Mouse (Mus musculus) myocyte (in vitro differentiated cells): Measurements from ENCODE around the gene Atp8b4. TPM values are rescaled to one million over a fixed set of nuclear protein-coding genes. Genes with fewer than 3 reads are reported as not detected.
A peak's percentile ranks its signal among the peaks of the same experiment; 100 is the strongest.

Experiments
- H3K27me3 ChIP-seq: one replicate; pipeline ENCODE4 v1.6.1; 2011; ENCODE audit not compliant: control insufficient read depth, insufficient read depth, insufficient read length
- H3K36me3 ChIP-seq: one replicate; pipeline ENCODE4 v1.6.1; 2011; ENCODE audit not compliant: control insufficient read depth, insufficient read depth
- H3K4me2 ChIP-seq: one replicate; pipeline ENCODE4 v1.6.1; 2011; ENCODE audit warnings: low read depth, control low read depth
- H3K4me3 ChIP-seq: one replicate; pipeline ENCODE4 v1.5.1; 2011; ENCODE audit warnings: mild to moderate bottlenecking, control low read depth, moderate library complexity
- H3K79me2 ChIP-seq: one replicate; pipeline ENCODE4 v1.6.1; 2011; ENCODE audit not compliant: control insufficient read depth, insufficient read depth
- H3ac ChIP-seq: one replicate; pipeline ENCODE4 v1.6.1; 2011; ENCODE audit not compliant: control insufficient read depth, insufficient read length
- CEBPB ChIP-seq: IDR thresholded peaks from 2 replicates; pipeline ENCODE4 v1.6.1; 2011; ENCODE audit warnings: mild to moderate bottlenecking, moderate library complexity; ENCODE audit not compliant: poor library complexity, insufficient read depth, severe bottlenecking
- E2F4 ChIP-seq: IDR thresholded peaks from one replicate; pipeline ENCODE4 v1.6.1; 2011; ENCODE audit warnings: mild to moderate bottlenecking, control low read depth, moderate library complexity; ENCODE audit not compliant: insufficient read depth
- MAX ChIP-seq: IDR thresholded peaks from one replicate; pipeline ENCODE4 v1.6.1; 2011; ENCODE audit warnings: low read depth, mild to moderate bottlenecking, control low read depth
- MYOD1 ChIP-seq, 3 experiments: IDR thresholded peaks; one replicate each; pipeline ENCODE4 v1.6.1; 2011; ENCODE audit warnings: control low read depth in 2 of 3, low read depth in 2 of 3, mild to moderate bottlenecking in 2 of 3, moderate library complexity in 1 of 3; ENCODE audit not compliant: insufficient read length in 2 of 3, control insufficient read depth in 1 of 3
- MYOG ChIP-seq, 3 experiments: IDR thresholded peaks; one replicate each; pipeline ENCODE4 v1.6.1; 2011; ENCODE audit warnings: control low read depth in 2 of 3, low read depth in 2 of 3, mild to moderate bottlenecking in 2 of 3; ENCODE audit not compliant: insufficient read length in 2 of 3, control insufficient read depth in 1 of 3, insufficient read depth in 1 of 3
- POLR2A ChIP-seq: IDR thresholded peaks from one replicate; pipeline ENCODE4 v1.6.1; 2011; ENCODE audit warnings: low read depth, mild to moderate bottlenecking, control low read depth, moderate library complexity; ENCODE audit not compliant: insufficient read length
- POLR2AphosphoS2 ChIP-seq: IDR thresholded peaks from one replicate; pipeline ENCODE4 v1.6.1; 2011; ENCODE audit warnings: low read depth, control low read depth; ENCODE audit not compliant: insufficient read length
- REST ChIP-seq: IDR thresholded peaks from one replicate; pipeline ENCODE4 v1.6.1; 2011; ENCODE audit warnings: mild to moderate bottlenecking, control low read depth, moderate library complexity; ENCODE audit not compliant: insufficient read depth, insufficient read length
- SRF ChIP-seq: IDR thresholded peaks from one replicate; pipeline ENCODE4 v1.6.1; 2011; ENCODE audit warnings: low read depth; ENCODE audit not compliant: control insufficient read depth, insufficient read length
- TCF12 ChIP-seq: IDR thresholded peaks from one replicate; pipeline ENCODE4 v1.6.1; 2011; ENCODE audit warnings: mild to moderate bottlenecking, control low read depth; ENCODE audit not compliant: poor library complexity, insufficient read depth, severe bottlenecking
- TCF3 ChIP-seq: IDR thresholded peaks from one replicate; pipeline ENCODE4 v1.6.1; 2011; ENCODE audit warnings: low read depth, control low read depth; ENCODE audit not compliant: insufficient read length
- USF1 ChIP-seq: IDR thresholded peaks from one replicate; pipeline ENCODE4 v1.6.1; 2011; ENCODE audit warnings: low read depth, mild to moderate bottlenecking, control low read depth, moderate library complexity
- polyA plus RNA-seq: library from polyadenylated mRNA; unstranded; fragments of >200 nt; fragmentation: generic; extraction: Trizol; gene quantifications from one replicate; pipeline ENCODE4 v1.2.1, GENCODE M21; 2012; ENCODE audit warnings: missing spikeins

Gene Atp8b4
- 0.01 TPM for polyA plus RNA-seq

DNA sequence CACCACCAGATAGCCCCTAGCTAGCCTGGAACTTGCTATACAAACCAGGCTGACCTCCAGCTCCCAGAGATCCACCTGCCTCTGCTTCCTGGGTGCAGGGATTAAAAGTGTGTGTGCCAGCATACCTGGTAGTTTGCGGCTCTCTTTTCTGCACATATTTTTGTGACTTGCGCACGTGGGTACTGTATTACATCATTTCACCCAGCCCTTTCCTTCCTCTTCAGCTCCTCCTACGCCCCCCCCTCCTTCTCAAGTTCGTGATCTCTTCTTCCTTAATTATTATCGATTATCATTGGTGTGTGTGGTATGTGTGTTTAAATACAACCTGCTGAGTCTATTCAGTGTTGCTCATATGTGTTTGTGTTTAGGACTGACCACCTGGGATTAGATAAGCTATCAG is at the start of gene Atp8b4:
Atp8b4 (minus strand) TSS at position 154 of the 400 bp plus-strand sequence.
- H3ac ChIP-seq: no peak within 1 kb of the TSS
- H3K36me3 ChIP-seq: no peaks in the 10 kb centered on the region
- H3K79me2 ChIP-seq: no peaks in the 10 kb centered on the region
- TF ChIP-seq TCF3 (no peak), E2F4 (no peak), USF1 (no peak), REST (no peak), POLR2AphosphoS2 (no peak)
- H3K27me3 ChIP-seq: no peaks in the 10 kb centered on the region
- no peak within 1 kb of the TSS for H3K4me3 ChIP-seq
- peak within 1 kb of the TSS; percentile 10 for H3K4me2 ChIP-seq

DNA sequence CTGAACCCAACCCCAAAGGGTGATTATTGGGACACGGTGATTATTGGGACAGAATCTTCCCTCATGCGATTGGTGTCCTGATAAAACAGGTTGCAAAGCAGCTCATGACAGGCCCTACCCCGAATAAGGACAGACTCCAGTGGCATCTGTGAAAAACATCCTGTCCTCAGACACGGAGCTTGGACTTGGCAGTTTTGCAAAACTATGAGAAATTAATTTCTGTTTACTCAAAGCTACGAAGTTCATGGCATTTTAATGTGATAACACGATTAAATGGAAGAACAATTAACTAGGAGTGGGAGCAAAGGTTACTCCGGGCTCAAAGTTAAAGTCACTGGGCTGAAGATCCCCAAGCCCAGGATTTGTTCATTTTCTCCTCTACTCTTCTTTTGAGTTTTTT is 49.2 kb upstream of the Atp8b4 start:
- Histone ChIP-seq H3K27me3 (peaks cover 17% of the 10 kb centered on the region), H3K79me2 (no peaks in the 10 kb centered on the region), H3K4me3 (no peak overlapping the region), H3K4me2 (no peak overlapping the region), H3K36me3 (no peaks in the 10 kb centered on the region), H3ac (no peak overlapping the region)
- TF ChIP-seq SRF: no peak
- no peak for TF ChIP-seq MYOG (IDR thresholded peaks at IDR 0.05; ENCODE audit: control insufficient read depth in 1 of 3, insufficient read depth in 1 of 3, insufficient read length in 2 of 3, low read depth in 2 of 3)
- TF ChIP-seq POLR2A: no peak
- no peak for TF ChIP-seq REST
- no peak for TF ChIP-seq TCF12
- TF ChIP-seq E2F4: no peak
- no peak for TF ChIP-seq MYOD1 (IDR thresholded peaks at IDR 0.05; ENCODE audit: control insufficient read depth in 1 of 3, insufficient read length in 2 of 3, low read depth in 2 of 3)
- no peak for TF ChIP-seq USF1
- no peak for TF ChIP-seq CEBPB
- TF ChIP-seq TCF3: no peak
- TF ChIP-seq POLR2AphosphoS2: no peak
- no peak for TF ChIP-seq MAX

GRCm38 (mm10) chr2:126546392-126546791 is 45.9 kb upstream of the Atp8b4 start:
- H3ac ChIP-seq: no peak overlapping the region
- H3K79me2 ChIP-seq: no peaks in the 10 kb centered on the region
- TF ChIP-seq USF1 (no peak), REST (no peak), CEBPB (no peak), SRF (no peak), E2F4 (no peak), MYOG (IDR thresholded peaks at IDR 0.05; ENCODE audit: control insufficient read depth in 1 of 3, insufficient read depth in 1 of 3, insufficient read length in 2 of 3, low read depth in 2 of 3) (no peak), MYOD1 (IDR thresholded peaks at IDR 0.05; ENCODE audit: control insufficient read depth in 1 of 3, insufficient read length in 2 of 3, low read depth in 2 of 3) (no peak), MAX (no peak), TCF3 (no peak), POLR2AphosphoS2 (no peak), POLR2A (no peak), TCF12 (no peak)
- H3K27me3 ChIP-seq: peaks cover 4% of the 10 kb centered on the region
- H3K4me3 ChIP-seq: no peak overlapping the region
- no peaks in the 10 kb centered on the region for H3K36me3 ChIP-seq
- H3K4me2 ChIP-seq: no peak overlapping the region

DNA sequence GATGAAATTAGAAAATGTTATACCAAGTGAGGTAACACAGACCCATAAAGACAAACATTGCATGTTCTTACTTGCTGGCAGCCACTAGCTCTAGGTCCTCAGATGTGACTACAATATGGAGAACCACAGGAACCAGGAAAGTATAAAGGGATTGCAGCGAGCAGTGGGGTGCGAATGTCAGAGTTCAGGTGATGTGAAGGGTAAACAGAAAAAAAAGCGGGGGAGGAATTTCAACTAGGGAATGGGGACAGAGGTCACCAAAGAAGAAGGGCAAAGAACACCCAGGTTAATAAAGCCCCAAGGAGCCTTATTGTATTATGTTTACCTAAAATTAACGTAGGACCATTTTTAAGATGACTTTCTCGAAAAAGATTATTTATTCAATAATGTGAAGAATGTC is 44.8 kb upstream of the Atp8b4 start:
- Histone ChIP-seq H3K36me3 (no peaks in the 10 kb centered on the region), H3K79me2 (no peaks in the 10 kb centered on the region), H3K4me2 (no peak overlapping the region), H3K4me3 (no peak overlapping the region), H3ac (no peak overlapping the region), H3K27me3 (no peaks in the 10 kb centered on the region)
- TF ChIP-seq TCF12 (no peak), POLR2AphosphoS2 (no peak), USF1 (no peak), MAX (no peak), CEBPB (no peak), MYOD1 (IDR thresholded peaks at IDR 0.05; ENCODE audit: control insufficient read depth in 1 of 3, insufficient read length in 2 of 3, low read depth in 2 of 3) (no peak), E2F4 (no peak), TCF3 (no peak), SRF (no peak), REST (no peak), MYOG (IDR thresholded peaks at IDR 0.05; ENCODE audit: control insufficient read depth in 1 of 3, insufficient read depth in 1 of 3, insufficient read length in 2 of 3, low read depth in 2 of 3) (no peak)

- no peak overlapping the region for H3K4me2 ChIP-seq
- H3ac ChIP-seq: no peak overlapping the region
- H3K79me2 ChIP-seq: no peaks in the 10 kb centered on the region
- H3K4me3 ChIP-seq: no peak overlapping the region
- no peaks in the 10 kb centered on the region for H3K36me3 ChIP-seq
- H3K27me3 ChIP-seq: no peaks in the 10 kb centered on the region
- TF ChIP-seq E2F4: no peak
- TF ChIP-seq REST: no peak
- no peak for TF ChIP-seq MAX
- no peak for TF ChIP-seq TCF12
- TF ChIP-seq USF1: no peak
- no peak for TF ChIP-seq POLR2AphosphoS2
- TF ChIP-seq SRF: no peak
- TF ChIP-seq MYOD1 (IDR thresholded peaks at IDR 0.05; ENCODE audit: control insufficient read depth in 1 of 3, insufficient read length in 2 of 3, low read depth in 2 of 3): no peak
- no peak for TF ChIP-seq TCF3
- no peak for TF ChIP-seq MYOG (IDR thresholded peaks at IDR 0.05; ENCODE audit: control insufficient read depth in 1 of 3, insufficient read depth in 1 of 3, insufficient read length in 2 of 3, low read depth in 2 of 3)
- no peak for TF ChIP-seq POLR2A
- no peak for TF ChIP-seq CEBPB
Measured at GRCm38 (mm10) chr2:126542211-126542610, 41.7 kb upstream of the Atp8b4 start.
